Mouse (Mus musculus): ENCODE data around the gene 2200002D01Rik.

- no peak for TF ChIP-seq CTCF (IDR thresholded peaks at IDR 0.05; ENCODE audit: low read depth, low read length)
- no peak for TF ChIP-seq POLR2A (IDR thresholded peaks at IDR 0.05; ENCODE audit: borderline replicate concordance, low read depth, low read length)
These were observed 28.4 kb upstream of the 2200002D01Rik start for GRCm38 (mm10) chr7:29276715-29277114.

Data from bone marrow macrophage, adult 2 months (primary cell).